Mouse (Mus musculus) heart, postnatal 0 days (tissue): ENCODE results near the gene Cd59a.
"Not testable (repeated sequence)": the region's sequence is repeated elsewhere in the genome, so short reads cannot be mapped to it uniquely, and the experiment has no call there.

Experiments
- CTCF ChIP-seq: IDR thresholded peaks from 2 replicates; pipeline ENCODE4 v1.5.1; 2016; ENCODE audit warnings: antibody characterized with exemption, control low read depth, low read depth
- EP300 ChIP-seq: IDR thresholded peaks from 2 replicates; pipeline ENCODE4 v1.6.1; 2016; ENCODE audit warnings: antibody characterized with exemption, low read depth

- not testable (repeated sequence) for TF ChIP-seq CTCF, EP300
Observed at GRCm38 (mm10) chr2:104117173-104117572, 21.6 kb downstream of the Cd59a start.
